Mouse (Mus musculus) regulatory T cell (primary cell): ENCODE measurements around the gene Stk10.

Source experiments
- in situ Hi-C: fragments of 300-600 bp; cut with MboI, MseI; formaldehyde crosslinking; loops from one replicate; pipeline ENCODE4 v1.15.1; 2025; ENCODE audit warnings: high pct_unique_total_duplicates

Stk10 gene

GRCm38 (mm10) chr11:32651723-32652122, 118.6 kb downstream of the Stk10 start:
- in situ Hi-C loops = no loop called here

GRCm38 (mm10) chr11:32662082-32662656, 129.1 kb downstream of the Stk10 start:
- in situ Hi-C loops = no loop called here

- in situ Hi-C loops = no loop called here
Observed at GRCm38 (mm10) chr11:32665639-32666038, 132.5 kb downstream of the Stk10 start.

- in situ Hi-C loops = no loop called here
Observed at GRCm38 (mm10) chr11:32666983-32667382, 133.9 kb downstream of the Stk10 start.

- in situ Hi-C loops = no loop called here
Observed at GRCm38 (mm10) chr11:32671480-32671879, 138.4 kb downstream of the Stk10 start.
